Mouse (Mus musculus): ENCODE results near the gene Naa15. TPM values are rescaled to one million over a fixed set of nuclear protein-coding genes. Genes with fewer than 3 reads are reported as not detected.

Naa15 gene
- total and polyA plus RNA-seq, 2 experiments from 2014 or later: 29.7 to 36.9 TPM

DNA sequence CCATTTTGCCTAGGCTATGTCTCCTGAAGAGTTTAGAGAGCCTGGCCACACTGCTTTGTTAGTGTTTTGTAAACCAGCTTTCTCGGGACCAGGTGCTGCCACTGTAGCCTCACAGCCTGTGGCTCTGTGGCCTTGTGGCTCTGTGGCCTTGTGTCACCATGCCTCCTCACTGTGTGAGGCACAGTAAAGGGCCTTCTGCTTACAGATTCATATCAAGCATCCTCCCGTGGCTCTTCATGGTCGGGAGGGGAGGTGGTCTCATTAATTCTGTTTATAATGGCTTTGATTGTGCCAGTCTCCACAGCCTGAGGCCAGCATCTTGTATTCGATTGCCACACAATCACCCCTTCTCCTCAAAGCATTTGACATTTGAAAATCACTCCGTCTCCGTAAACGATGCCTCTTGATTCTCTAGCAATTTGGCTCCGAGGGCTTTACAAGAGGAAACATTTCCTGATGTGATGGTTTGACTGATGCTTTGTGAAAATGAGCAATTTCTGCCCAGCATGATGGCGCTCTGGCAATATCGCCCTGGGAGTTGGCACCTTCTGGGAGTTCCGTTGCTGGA is 89.5 kb downstream of the Naa15 start:
- Histone ChIP-seq H3K27ac (ENCODE audit: low read depth, low read length) (peak overlapping the region; percentile 15; the same call in 1 of the 2 replicates), H3K27me3 (ENCODE audit: insufficient read depth, low read length) (no peaks in the 10 kb centered on the region), H3K9ac (no peak overlapping the region), H3K9me3 (ENCODE audit: low read length) (no peaks in the 10 kb centered on the region), H3K4me3 (ENCODE audit: low read depth, low read length) (no peak overlapping the region), H3K4me2 (ENCODE audit: low read depth) (no peak overlapping the region), H3K4me1 (ENCODE audit: insufficient read depth) (no peaks in the 10 kb centered on the region), H3K36me3 (ENCODE audit: insufficient read depth) (no peaks in the 10 kb centered on the region)
- DNase-seq (no peak), ATAC-seq (no peak; the same call in 1 of the 2 replicates)
- TF ChIP-seq CTCF (IDR thresholded peaks at IDR 0.05; ENCODE audit: low read depth): no peak
- WGBS: 25% methylated on average over 11 of the region's 11 CpGs

- ATAC-seq: no peak
- WGBS: 77% methylated on average over 19 of the region's 19 CpGs
Observed at GRCm38 (mm10) chr3:51505465-51505864, 90.5 kb downstream of the Naa15 start.

DNA sequence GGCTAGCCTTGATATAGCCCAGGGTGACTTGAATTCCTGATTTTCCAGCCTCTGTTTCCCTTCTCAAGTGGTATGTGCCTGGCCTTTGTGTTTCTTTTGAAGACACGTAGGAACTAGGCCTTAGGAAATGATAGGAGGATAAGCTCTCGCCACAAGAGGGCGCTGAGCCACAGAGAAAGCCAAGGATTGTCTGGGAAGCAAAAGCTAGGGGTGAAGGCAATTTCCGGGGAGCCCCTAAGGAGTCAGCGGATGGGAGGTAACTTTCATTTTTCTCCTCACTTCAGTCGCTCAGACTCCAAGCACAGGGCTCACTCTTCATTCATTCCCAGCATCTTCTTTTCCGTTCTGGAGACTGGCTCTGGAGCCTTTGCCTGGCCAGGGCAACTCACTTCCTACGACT is 96.0 kb downstream of the Naa15 start:
- no peaks in the 10 kb centered on the region for H3K27me3 ChIP-seq (ENCODE audit: insufficient read depth, low read length)
- no peak overlapping the region for H3K27ac ChIP-seq (ENCODE audit: low read depth, low read length)
- no peaks in the 10 kb centered on the region for H3K4me1 ChIP-seq (ENCODE audit: insufficient read depth)
- peak; percentile 77 for TF ChIP-seq CTCF (IDR thresholded peaks at IDR 0.05; ENCODE audit: low read depth)
- H3K9ac ChIP-seq: no peak overlapping the region
- no peak overlapping the region for H3K4me3 ChIP-seq (ENCODE audit: low read depth, low read length)
- no peaks in the 10 kb centered on the region for H3K9me3 ChIP-seq (ENCODE audit: low read length)
- H3K36me3 ChIP-seq (ENCODE audit: insufficient read depth): no peaks in the 10 kb centered on the region
- 32% methylated on average over 8 of the region's 8 CpGs for WGBS
- ATAC-seq (peak; percentile 53), DNase-seq (peak; percentile 81)
- H3K4me2 ChIP-seq (ENCODE audit: low read depth): no peak overlapping the region

More at GRCm38 (mm10) chr3:51505465-51505864, 90.5 kb downstream of the Naa15 start:
- Histone ChIP-seq H3K27ac (ENCODE audit: low read depth, low read length) (no peak overlapping the region), H3K9me3 (ENCODE audit: low read length) (no peaks in the 10 kb centered on the region), H3K36me3 (ENCODE audit: insufficient read depth) (no peaks in the 10 kb centered on the region), H3K4me1 (ENCODE audit: insufficient read depth) (no peaks in the 10 kb centered on the region), H3K4me3 (ENCODE audit: low read depth, low read length) (no peak overlapping the region), H3K4me2 (ENCODE audit: low read depth) (no peak overlapping the region), H3K27me3 (ENCODE audit: insufficient read depth, low read length) (no peaks in the 10 kb centered on the region), H3K9ac (no peak overlapping the region)
- DNase-seq: no peak
- no peak for TF ChIP-seq CTCF (IDR thresholded peaks at IDR 0.05; ENCODE audit: low read depth)

GRCm38 (mm10) chr3:51511983-51512382 is 97.0 kb downstream of the Naa15 start:
- Histone ChIP-seq H3K27ac (ENCODE audit: low read depth, low read length) (no peak overlapping the region), H3K36me3 (ENCODE audit: insufficient read depth) (no peaks in the 10 kb centered on the region), H3K9me3 (ENCODE audit: low read length) (no peaks in the 10 kb centered on the region), H3K4me3 (ENCODE audit: low read depth, low read length) (no peak overlapping the region), H3K9ac (no peak overlapping the region), H3K4me1 (ENCODE audit: insufficient read depth) (no peaks in the 10 kb centered on the region), H3K27me3 (ENCODE audit: insufficient read depth, low read length) (no peaks in the 10 kb centered on the region), H3K4me2 (ENCODE audit: low read depth) (no peak overlapping the region)
- DNase-seq (no peak), ATAC-seq (no peak)
- TF ChIP-seq CTCF (IDR thresholded peaks at IDR 0.05; ENCODE audit: low read depth): no peak
- WGBS: 90% methylated on average over 5 of the region's 5 CpGs

DNA sequence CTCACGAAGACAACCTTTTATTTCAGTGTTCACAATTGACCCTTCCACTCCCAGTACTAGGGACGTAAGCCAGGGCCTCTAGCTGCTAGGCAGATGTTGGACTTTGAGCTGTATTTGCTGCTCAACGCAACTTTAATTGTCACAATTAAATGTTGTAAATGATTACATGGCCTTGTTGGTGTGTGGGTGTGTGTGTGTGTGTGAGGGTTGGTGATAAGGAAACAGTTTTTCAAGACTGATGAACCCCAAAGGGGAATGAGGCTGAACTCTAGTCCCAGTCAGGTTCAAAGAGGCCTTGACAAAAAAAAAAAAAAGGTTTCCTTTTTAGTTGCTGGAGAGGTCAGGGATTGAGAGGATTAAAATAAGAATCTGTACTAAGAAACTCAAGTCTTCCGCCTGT is 102.5 kb downstream of the Naa15 start:
- H3K27ac ChIP-seq (ENCODE audit: low read depth, low read length): no peak overlapping the region
- no peak overlapping the region for H3K9ac ChIP-seq
- DNase-seq (no peak), ATAC-seq (no peak)
- H3K4me1 ChIP-seq (ENCODE audit: insufficient read depth): no peaks in the 10 kb centered on the region
- peaks cover 31% of the 10 kb centered on the region for H3K36me3 ChIP-seq (ENCODE audit: insufficient read depth)
- no peaks in the 10 kb centered on the region for H3K9me3 ChIP-seq (ENCODE audit: low read length)
- WGBS: 72% methylated on average over 4 of the region's 4 CpGs
- no peak for TF ChIP-seq CTCF (IDR thresholded peaks at IDR 0.05; ENCODE audit: low read depth)
- no peaks in the 10 kb centered on the region for H3K27me3 ChIP-seq (ENCODE audit: insufficient read depth, low read length)
- H3K4me3 ChIP-seq (ENCODE audit: low read depth, low read length): no peak overlapping the region
- H3K4me2 ChIP-seq (ENCODE audit: low read depth): no peak overlapping the region

DNA sequence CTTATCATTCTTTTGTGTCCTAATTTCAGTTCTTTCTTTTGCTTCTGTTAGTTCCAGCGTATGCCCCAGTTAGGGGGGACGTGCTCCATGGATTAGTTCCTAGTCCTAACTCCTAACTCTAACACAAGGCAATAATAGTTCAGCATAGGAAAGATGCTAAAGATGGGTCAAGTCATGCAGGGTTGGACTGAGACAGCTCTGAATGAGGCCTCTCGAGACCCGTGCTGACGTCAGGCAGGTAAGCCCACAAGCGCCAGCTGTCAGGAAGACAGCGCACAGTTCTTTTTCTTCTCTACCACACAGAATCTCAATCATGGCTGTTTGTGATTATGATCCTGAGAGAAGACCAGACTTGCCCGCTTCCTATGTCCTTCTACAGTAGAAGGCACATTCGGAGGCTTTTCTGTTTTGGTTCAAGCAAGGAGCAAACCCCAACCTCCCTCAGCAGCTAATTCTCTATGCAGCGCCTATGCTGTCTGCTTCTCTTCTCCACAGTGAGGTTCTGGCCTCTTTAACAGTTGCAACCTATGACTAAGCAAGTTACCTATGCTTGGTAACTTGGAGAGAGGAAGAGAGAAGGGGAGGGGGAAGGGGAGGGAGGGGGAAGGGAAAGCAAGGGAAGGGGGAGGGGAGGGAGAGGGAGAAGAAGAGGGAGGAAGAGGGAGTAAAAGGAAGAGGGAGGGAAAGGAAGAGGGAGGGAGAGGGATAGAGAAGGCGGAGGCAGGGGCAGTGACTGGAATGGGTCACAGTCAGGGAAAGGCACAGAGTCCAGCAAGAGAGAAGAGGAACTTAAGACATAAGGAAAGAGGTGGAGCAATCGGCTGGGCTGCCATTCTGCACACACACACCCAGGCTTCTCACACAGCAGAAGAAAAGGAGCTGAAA is 103.2 kb downstream of the Naa15 start:
- no peaks in the 10 kb centered on the region for H3K4me1 ChIP-seq (ENCODE audit: insufficient read depth)
- no peak for TF ChIP-seq CTCF (IDR thresholded peaks at IDR 0.05; ENCODE audit: low read depth)
- no peak overlapping the region for H3K9ac ChIP-seq
- H3K4me3 ChIP-seq (ENCODE audit: low read depth, low read length): no peak overlapping the region
- H3K4me2 ChIP-seq (ENCODE audit: low read depth): no peak overlapping the region
- no peak for DNase-seq
- no peak overlapping the region for H3K27ac ChIP-seq (ENCODE audit: low read depth, low read length)
- 79% methylated on average over 12 of the region's 12 CpGs for WGBS
- ATAC-seq: no peak
- H3K27me3 ChIP-seq (ENCODE audit: insufficient read depth, low read length): no peaks in the 10 kb centered on the region
- no peaks in the 10 kb centered on the region for H3K9me3 ChIP-seq (ENCODE audit: low read length)
- H3K36me3 ChIP-seq (ENCODE audit: insufficient read depth): peaks cover 36% of the 10 kb centered on the region

DNA sequence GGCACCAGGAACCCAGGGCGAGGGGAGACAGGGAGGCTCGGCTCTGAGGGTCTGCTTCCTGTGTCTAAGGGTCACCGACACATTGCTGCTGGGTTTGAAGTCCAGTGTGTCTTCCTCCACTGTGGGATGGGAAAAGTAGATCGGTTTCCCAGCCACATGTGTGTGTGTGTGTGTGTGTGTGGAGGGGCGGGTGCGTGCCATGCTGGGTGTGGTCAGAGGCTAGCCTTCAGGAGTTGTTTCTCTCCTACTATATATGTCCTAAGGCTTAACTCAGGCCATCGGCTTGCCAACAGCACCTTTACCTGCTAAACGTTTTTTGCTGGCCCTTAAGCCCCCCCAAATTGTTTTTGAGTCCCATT is 103.8 kb downstream of the Naa15 start:
- Histone ChIP-seq H3K27ac (ENCODE audit: low read depth, low read length) (no peak overlapping the region), H3K9me3 (ENCODE audit: low read length) (no peaks in the 10 kb centered on the region), H3K4me1 (ENCODE audit: insufficient read depth) (no peaks in the 10 kb centered on the region), H3K4me3 (ENCODE audit: low read depth, low read length) (no peak overlapping the region), H3K27me3 (ENCODE audit: insufficient read depth, low read length) (no peaks in the 10 kb centered on the region), H3K9ac (no peak overlapping the region), H3K36me3 (ENCODE audit: insufficient read depth) (peaks cover 41% of the 10 kb centered on the region), H3K4me2 (ENCODE audit: low read depth) (no peak overlapping the region)
- no peak for TF ChIP-seq CTCF (IDR thresholded peaks at IDR 0.05; ENCODE audit: low read depth)
- ATAC-seq (no peak), DNase-seq (no peak)
- 75% methylated on average over 8 of the region's 8 CpGs for WGBS

Measured in forebrain, postnatal 0 days (tissue).